Mouse (Mus musculus): ENCODE data around the gene Aaed1.
"Not testable (repeated sequence)": the region's sequence is repeated elsewhere in the genome, so short reads cannot be mapped to it uniquely, and the experiment has no call there.

The Aaed1 gene

DNA sequence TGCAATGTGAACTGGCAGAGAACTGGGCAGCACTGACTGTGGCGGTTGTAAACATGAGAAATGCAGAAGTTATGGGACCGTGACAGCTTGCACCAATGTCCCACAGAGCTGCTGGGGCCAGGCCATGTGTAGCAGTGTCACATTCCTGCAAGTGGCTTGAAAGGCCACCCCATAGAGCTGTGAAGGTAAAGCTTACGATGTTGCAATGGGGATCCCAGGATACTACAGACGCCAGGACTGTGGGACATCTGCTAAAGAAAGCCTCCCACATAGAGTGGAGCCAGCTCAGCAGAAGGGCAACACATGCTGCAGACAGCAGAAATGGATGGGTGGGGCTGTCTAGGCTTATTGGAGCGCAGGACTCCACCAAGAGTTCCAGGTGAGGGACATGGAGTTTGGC, 5.0 kb downstream of the Aaed1 start:
- no peak for DNase-seq (ENCODE audit: low read depth)

DNA sequence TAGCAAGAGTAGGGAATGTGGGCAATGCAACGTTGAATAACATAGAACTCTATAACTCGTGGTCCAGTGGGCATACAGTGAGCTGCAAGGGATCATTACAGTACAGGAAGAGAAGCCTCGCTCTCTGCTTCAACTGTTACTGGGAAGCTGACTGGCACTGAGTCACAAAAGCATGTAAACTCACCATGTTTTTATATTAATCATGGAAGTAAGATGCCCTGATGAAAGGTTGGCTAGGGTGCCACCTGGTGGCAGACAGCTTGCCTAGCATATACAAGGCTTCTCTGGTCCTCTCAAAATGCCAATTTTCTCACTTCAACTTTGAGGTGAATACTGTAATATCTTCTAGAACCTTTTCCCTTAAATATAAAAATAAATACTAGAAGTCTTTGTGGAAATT, 6.4 kb downstream of the Aaed1 start:
- peak; percentile 55 for DNase-seq (ENCODE audit: low read depth)

- no peak for DNase-seq (ENCODE audit: low read depth)
Measured at GRCm38 (mm10) chr13:64299069-64299468, 13.4 kb downstream of the Aaed1 start.

DNA sequence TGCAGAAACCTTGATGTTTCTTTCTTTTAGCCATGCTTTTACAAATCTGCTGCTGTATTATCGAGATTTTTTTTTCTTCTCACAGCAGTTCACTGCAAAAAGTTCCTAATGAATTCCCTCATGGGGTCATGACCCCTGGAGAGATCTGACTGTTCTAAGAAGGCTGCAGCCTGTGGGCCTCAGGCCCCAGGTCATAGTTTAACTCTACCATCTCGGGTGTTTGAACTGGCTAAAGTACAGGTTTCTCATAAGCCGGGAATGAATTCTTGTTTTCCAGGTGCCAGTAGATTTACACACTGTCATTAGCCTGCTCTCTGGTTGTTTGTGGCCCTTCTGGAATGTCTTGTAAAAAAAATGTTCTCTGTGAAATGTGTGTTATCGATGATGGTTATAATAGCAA, 25.7 kb downstream of the Aaed1 start:
- DNase-seq (ENCODE audit: low read depth): no peak

- no peak for DNase-seq (ENCODE audit: low read depth)
Measured at GRCm38 (mm10) chr13:64286321-64286720, 26.2 kb downstream of the Aaed1 start.

GRCm38 (mm10) chr13:64284676-64285075, 27.8 kb downstream of the Aaed1 start:
- DNase-seq (ENCODE audit: low read depth): no peak

GRCm38 (mm10) chr13:64280940-64281339, 31.6 kb downstream of the Aaed1 start:
- DNase-seq (ENCODE audit: low read depth): no peak

DNA sequence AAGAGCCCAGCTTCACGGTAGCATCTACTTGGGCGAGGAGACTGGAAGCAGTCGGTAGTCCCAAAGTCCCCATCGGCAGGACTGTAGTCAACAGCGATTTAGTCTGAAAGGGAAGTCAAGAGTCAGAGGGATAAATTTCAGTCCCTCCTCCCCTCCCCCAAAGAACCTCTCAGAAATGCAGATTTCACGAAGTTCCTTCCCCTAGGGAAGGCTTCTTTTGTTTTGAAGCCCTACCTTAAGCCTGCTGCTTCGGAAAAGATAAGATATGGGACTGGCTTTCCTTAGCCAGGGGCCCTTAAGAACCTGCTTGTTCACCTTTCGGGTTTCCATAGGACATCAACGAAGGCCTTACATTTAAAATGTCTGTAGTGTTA, 36.8 kb downstream of the Aaed1 start:
- DNase-seq (ENCODE audit: low read depth): no peak

DNA sequence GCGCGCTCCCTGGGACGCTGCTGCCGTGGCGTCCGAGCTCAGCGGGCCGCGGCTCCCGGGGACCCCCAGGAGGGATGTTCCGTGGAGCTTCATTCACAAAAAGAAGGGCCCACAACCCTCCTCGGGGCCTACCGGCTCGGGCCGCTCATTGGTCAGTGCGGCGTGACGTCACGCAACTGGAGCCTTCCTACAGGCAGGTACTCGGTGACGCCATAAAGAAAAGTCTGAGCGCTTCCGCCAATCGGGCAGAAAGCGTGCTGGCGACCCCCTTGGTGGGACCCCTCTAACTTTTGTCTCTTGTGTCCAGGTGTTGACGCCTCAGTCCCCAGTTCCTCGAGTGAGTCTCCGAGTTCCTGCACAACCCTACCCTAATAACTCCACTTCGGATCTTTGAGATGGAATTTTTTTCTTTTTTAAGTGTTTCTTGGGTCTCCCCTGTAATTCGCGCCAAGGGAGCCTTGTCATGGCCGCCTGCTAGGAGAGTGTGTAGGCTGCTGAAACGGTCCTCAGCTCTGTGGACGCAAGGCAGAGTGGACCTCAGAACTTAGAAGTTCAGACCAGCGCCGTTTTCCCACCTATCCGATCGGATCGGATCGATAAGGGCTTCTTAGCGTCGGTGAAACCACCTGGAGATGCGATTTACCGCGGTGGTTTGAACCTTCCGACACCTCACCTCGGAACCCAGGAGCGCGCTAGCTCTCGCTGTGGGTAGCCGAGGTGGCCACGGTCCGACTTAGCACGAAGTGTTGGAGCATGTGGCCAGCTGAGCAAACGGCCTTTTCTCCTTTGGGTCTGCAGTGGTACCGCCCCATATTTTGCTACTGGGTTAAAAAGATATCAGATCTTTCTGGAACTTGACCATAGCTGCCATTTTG, 37.4 kb downstream of the Aaed1 start, which contains the start of gene Cdc14b:
Gene Cdc14b, minus strand, starts transcription at position 412 of the 875 bp plus-strand sequence.
- peak; percentile 25 for DNase-seq (ENCODE audit: low read depth)

DNA sequence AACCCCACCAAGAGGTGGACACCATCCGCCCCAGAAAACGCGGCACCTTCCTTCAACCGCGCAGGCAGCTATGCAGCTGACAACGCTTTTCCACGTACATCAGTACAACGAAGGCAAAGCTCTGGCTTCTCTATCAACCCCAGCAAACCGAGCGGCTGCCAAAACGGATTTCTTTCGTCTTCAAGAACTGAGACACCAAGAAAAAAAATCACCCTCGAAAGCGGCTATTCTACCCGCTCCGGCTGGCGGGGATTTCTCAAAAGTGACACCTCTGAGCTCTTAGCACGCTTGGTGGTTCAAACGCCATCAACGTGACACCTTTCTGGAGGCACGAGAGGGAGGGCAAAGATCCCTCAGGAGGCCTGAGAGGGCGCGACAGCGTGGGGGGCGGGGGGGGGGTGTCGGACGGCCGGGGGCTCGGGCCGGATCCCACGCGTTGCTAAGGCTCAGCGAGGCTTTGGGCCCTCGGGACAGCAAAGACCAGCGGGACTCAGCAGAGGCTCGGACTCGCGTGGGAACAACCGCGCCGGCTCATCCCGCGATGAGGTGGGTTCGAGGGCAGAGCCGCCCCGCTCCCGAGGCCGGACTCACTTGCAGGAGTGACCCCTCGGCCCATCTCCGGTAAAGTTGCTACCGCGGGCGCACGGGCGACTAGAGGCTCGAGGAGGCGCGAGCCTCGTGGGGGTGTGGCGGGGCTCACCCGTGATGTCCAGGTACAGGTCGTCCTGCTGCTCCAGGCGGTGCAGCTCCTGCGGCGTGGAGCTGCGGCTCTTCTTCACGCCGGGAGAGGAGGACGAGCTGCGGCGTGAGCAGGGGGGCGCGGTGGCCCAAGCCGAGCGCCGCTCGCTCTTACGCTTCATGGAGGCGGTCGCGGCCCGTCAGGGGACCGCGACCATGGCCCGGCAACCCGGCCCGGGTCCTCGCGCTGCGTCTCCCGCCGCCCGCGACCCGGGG, 38.3 kb downstream of the Aaed1 start:
- no peak for DNase-seq (ENCODE audit: low read depth)

GRCm38 (mm10) chr13:64273352-64273751, 39.2 kb downstream of the Aaed1 start:
- no peak for DNase-seq (ENCODE audit: low read depth)

- no peak for DNase-seq (ENCODE audit: low read depth)
Measured at GRCm38 (mm10) chr13:64268384-64268783, 44.1 kb downstream of the Aaed1 start.

- DNase-seq (ENCODE audit: low read depth): no peak
Measured at GRCm38 (mm10) chr13:64267151-64267550, 45.4 kb downstream of the Aaed1 start.

DNA sequence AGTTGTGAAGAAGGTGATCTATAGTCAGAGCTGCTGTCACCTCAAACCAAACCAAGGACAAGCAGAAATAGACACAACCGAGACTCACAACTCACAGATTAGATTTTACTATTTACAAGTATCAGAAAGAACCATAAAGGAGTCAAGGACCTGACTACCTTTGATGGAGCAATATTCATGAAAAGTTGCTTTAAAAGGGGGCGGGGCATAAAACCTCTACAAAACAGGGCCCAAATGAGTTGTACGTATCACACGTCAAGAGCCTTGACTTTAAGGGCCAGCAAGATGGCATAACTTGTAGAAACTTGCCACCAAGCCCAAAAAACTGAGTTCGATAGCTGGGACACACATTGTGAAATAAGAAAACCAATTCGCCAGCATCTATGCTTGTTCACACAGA, 47.9 kb downstream of the Aaed1 start:
- DNase-seq (ENCODE audit: low read depth): no peak

GRCm38 (mm10) chr13:64259903-64260302, 52.6 kb downstream of the Aaed1 start:
- no peak for DNase-seq (ENCODE audit: low read depth)

DNA sequence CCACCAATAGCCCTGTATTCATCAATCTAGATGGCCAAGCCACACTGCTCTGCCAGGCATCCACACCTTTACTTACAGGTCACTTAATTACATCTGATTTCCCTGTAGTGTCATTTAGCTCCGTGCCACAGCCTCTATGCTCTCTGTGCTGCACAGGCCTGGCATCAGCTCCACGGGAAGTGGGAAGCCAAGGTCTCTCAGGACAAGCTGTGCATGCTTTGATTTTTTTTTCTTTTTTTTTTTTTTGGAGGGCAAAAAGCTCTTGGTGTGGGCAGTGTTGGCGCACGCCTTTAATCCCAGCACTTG, 54.0 kb downstream of the Aaed1 start:
- DNase-seq (ENCODE audit: low read depth): no peak

DNA sequence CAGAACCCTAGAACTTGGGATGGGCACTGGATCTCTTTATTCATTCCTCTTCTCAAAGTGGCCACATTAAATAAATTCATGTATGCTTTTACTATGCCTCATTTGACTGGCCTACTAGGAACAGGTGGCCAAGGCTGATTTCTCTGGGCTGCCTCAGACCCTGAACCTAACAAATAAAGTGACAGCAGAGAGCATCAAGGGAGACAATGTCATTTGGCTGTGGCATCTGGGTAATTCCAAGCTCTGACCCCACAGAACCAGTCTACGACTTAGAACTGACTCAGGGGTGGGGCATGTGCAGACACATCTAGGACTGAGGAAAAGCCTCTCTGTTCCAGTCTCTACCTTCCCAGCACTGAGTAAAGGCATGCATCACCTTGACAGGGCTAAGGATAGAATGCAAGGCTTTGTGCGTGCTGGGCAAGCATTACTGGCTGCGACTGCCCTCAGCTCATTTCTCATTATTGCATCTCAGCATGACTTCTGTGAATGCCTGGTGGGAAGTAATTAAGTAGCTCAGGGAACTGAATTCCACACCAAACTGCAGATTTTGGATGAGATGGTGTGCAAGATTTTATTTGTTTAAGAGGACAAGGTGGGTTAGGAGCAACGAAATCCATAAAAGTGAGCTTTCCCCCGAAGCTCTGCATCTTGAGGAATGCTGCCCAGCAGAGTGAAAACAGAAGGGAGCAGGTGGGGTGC, 54.5 kb downstream of the Aaed1 start:
- no peak for DNase-seq (ENCODE audit: low read depth)

GRCm38 (mm10) chr13:64257010-64257813, 55.3 kb downstream of the Aaed1 start:
- no peak for DNase-seq (ENCODE audit: low read depth)

GRCm38 (mm10) chr13:64254185-64254584, 58.3 kb downstream of the Aaed1 start:
- DNase-seq (ENCODE audit: low read depth): not testable (repeated sequence)

DNA sequence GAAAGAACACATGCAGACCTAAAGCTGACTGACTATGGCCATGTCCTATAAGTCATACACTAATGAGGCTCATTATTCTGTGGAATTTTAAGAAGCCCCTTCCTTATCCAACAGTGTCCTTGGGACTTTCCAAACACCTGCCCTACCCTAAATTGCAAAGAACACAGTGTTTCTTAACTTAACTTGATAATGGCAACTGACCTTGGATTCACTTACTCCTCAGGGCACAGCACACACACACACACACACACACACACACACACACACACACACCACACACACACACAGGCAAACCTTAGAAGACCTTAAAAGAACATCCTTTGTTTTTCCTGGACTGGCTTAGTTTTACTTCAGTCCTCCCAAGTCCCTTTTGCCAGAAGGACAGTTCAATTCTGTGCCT, 58.8 kb downstream of the Aaed1 start:
- DNase-seq (ENCODE audit: low read depth): no peak

DNA sequence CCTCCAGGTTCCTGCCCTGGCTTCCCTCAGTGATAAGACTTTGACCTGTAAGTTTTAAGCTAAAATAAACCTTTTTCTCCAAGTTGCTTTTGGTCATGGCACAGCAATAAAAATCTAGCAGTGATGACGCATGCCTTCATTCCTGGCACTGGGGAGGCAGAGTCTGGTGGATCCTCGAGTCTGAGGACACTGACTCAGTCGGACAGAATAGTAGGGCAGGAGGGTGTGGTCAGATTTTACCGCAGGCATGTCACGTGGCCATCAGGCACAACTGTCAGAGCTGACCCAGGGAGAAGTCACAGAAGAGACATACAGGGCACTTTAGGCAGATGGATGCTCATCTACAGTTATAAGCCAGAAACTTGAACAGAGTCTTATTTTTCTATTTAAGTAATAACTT, 60.4 kb downstream of the Aaed1 start:
- DNase-seq (ENCODE audit: low read depth): peak; percentile 42

- DNase-seq (ENCODE audit: low read depth): no peak
Measured at GRCm38 (mm10) chr13:64250363-64250762, 62.1 kb downstream of the Aaed1 start.
